Mouse (Mus musculus): ENCODE data around the gene Lsr.
"Not testable (repeated sequence)": the region's sequence is repeated elsewhere in the genome, so short reads cannot be mapped to it uniquely, and the experiment has no call there.

Gene Lsr

DNA sequence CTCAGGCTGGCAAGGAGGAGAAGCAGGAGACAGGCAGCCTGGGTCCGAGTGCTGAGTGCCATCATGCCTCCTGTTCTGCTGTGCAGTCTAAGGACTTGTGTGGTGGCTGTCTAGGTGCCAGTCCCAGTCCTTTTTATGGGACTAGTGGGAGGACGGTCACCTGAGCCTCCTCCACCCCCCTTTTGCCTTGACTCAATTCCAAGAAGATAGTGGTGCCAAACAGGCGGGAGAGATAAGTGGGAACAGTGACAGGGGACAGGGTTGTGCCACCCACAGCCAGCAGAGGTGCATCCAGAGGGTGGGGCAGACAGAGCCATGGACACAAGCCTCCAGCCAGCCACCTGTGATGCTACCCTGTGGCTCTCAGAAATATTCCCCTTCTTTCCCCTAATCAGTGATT, 49.2 kb downstream of the Lsr start:
- no peak for DNase-seq

DNA sequence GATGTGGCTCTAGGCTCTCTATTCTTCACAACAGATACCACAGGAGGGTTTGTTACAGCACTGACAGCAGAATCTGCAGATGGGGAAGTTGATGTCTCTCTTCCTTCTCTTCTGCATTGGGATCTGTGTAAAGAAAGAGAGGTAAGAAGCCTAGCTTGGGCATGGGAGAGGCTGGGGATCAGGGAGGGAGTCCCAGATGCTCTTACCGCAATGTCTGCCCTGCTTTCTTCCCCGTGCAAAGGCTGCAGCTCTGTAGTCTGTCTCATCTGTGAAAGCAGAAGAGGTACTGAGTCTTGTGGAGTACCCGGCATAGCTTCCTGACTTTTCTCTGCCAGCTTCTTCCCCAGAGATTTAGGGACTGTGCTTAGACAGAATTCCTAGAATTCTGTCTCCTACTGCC, 50.8 kb downstream of the Lsr start:
- not testable (repeated sequence) for DNase-seq

DNA sequence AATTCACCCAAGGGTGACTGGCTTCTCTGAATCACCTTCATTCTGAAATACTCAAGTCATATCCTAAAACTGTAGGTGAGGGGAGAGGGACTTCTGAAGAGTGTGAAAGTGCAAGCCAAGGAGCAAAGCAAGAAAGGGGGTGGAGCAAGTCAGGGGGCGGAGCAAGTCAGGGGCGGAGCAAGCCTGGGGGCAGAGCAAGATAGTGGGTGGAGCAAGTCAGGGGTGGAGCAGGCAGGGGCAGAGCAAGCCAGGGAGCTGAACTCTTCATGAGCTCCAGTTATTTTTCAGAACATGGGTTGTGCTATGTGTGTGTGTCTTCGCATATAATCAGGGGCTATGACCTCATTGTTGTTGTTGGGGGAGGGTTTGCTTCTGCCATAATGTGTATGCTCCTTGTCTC, 53.0 kb downstream of the Lsr start:
- no peak for DNase-seq

- no peak for DNase-seq
These were observed 56.0 kb downstream of the Lsr start for GRCm38 (mm10) chr7:30917219-30917618.

- DNase-seq, result peak; percentile 23
These were observed 56.6 kb downstream of the Lsr start for GRCm38 (mm10) chr7:30916713-30917112.

GRCm38 (mm10) chr7:30914732-30915131, 58.5 kb downstream of the Lsr start, which contains the start of gene Mag:
TSS of gene Mag (minus strand) at chr7:30914873.
- peak; percentile 52 for DNase-seq

- no peak for DNase-seq
These were observed 63.5 kb downstream of the Lsr start for GRCm38 (mm10) chr7:30909773-30910172.

DNA sequence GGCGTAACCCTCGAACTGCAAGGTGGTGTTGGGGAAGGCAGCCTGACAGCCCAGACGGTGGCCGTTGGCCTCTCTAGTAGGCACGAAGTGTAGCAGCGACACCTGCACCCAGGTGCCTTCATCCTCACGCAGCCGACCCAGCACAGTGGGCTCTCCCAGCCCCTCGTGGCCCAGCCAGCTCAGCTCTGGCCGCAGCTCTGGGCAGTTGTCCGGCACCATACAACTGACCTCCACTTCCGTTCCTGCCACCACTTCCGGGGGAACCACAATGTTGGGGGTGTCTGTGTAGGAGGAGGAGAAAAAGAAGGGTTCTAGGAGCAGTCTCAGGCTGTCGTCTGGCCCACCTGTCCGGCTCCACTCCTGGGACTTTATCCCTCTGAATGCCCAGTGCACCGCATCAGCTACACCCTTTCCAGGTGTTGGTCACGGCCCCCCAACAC, 64.3 kb downstream of the Lsr start:
- DNase-seq, result no peak

DNA sequence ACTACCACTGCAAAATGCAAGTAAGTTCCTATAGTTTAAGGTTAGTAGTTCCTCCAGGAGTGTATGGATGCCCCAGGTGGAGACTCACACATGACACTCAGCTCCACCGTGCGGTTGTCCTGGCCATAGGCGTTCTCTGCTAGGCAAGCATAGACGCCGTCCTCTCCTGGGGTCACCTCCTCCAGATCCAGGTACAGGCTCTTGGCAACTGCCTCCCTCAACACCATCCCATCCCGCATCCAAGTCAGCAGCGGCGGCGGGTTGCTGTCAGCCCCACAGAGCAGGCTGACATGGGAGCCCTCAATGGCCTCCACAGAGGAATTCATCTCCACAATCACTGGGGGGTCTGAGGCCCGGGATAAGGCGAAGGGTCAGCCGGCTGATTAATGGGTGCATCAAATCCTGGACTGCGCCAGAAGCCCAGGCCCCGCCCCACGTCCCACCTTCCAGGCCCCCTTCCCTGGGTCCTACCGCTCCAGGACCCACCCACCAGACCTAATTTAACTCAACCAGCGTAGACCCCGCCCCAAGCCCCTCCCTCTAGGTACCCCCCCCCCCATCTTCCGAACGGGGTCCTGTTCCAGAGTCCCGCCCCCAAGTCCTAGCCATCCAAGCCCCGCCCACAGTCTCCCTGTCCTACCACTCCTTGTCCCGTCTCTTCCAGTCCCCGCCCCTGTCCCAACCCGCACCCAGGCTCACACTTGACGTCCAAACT, 64.8 kb downstream of the Lsr start:
- no peak for DNase-seq
